Mouse (Mus musculus): ENCODE data around the gene Prm1. TPM values are rescaled to one million over a fixed set of nuclear protein-coding genes. Genes with fewer than 3 reads are reported as not detected.

Gene Prm1
- total and polyA plus RNA-seq, 3 experiments, result not detected

GRCm38 (mm10) chr16:10796034-10796433, 9.6 kb downstream of the Prm1 start, which contains the start of gene Prm2:
Prm2 (minus strand) TSS chr16:10796134.
- no peak within 1 kb of the TSS for H3K4me2 ChIP-seq (ENCODE audit: insufficient read depth, low read depth, poor library complexity, severe bottlenecking)
- H3K36me3 ChIP-seq (replicated peaks in 1 of 2; ENCODE audit: control insufficient read depth in 1 of 2, insufficient read depth in 1 of 2, low read length in 1 of 2), result no peaks in the 10 kb centered on the region
- no peak for DNase-seq (ENCODE audit: extremely low read depth)
- peaks cover 0 to 2% of the 10 kb centered on the region in 2 experiments; a peak in 1 of 4 replicates for H3K4me1 ChIP-seq (ENCODE audit: control insufficient read depth in 1 of 2, insufficient read depth in 2 of 2)
- no peak within 1 kb of the TSS for H3K4me3 ChIP-seq (replicated peaks in 1 of 3; ENCODE audit: low read depth in 2 of 3, low read length in 2 of 3, poor library complexity in 1 of 3)
- no peak within 1 kb of the TSS for H3K9ac ChIP-seq (ENCODE audit: insufficient read depth, low read depth)
- H3K79me2 ChIP-seq (replicated peaks; ENCODE audit: control insufficient read depth, extremely low read depth, insufficient read depth, poor library complexity, severe bottlenecking), result no peaks in the 10 kb centered on the region
- H3K27me3 ChIP-seq (replicated peaks), result no peaks in the 10 kb centered on the region
- dilution Hi-C loops (cut with MboI; ENCODE audit: extremely low pct_ligation_motif_present, extremely low pct_unique_long_range_greater_than_20kb, low sequenced_read_pairs), result no loop called here
- H3K27ac ChIP-seq (ENCODE audit: insufficient read depth, low read depth), result no peak within 1 kb of the TSS
- TF ChIP-seq HCFC1 (IDR thresholded peaks at IDR 0.05; ENCODE audit: low read depth, low read length) (no peak), E2F4 (IDR thresholded peaks at IDR 0.05; ENCODE audit: insufficient replicate concordance, low read depth, low read length) (no peak), MYC (IDR thresholded peaks at IDR 0.05; ENCODE audit: low read depth, low read length) (no peak), POLR2AphosphoS2 (IDR thresholded peaks at IDR 0.05; ENCODE audit: low read depth, low read length) (no peak), ZNF384 (IDR thresholded peaks at IDR 0.05; ENCODE audit: low read depth, low read length) (no peak), SMC3 (IDR thresholded peaks at IDR 0.05; ENCODE audit: low read depth, low read length) (no peak), USF1 (IDR thresholded peaks at IDR 0.05; ENCODE audit: low read depth, low read length) (no peak), CTCF (conservative IDR thresholded peaks at IDR 0.05 in 1 of 2, IDR thresholded peaks at IDR 0.05 in 1 of 2; ENCODE audit: low read depth in 2 of 2, low read length in 2 of 2) (no peak), NELFE (IDR thresholded peaks at IDR 0.05; ENCODE audit: low read depth, low read length) (no peak), MAX (IDR thresholded peaks at IDR 0.05; ENCODE audit: low read length) (no peak), MXI1 (IDR thresholded peaks at IDR 0.05; ENCODE audit: low read depth, low read length) (no peak), USF2 (conservative IDR thresholded peaks at IDR 0.05; ENCODE audit: low read depth, low read length) (no peak)
- H3K9me3 ChIP-seq (replicated peaks; ENCODE audit: low read length), result no peaks in the 10 kb centered on the region
- in situ Hi-C loops (cut with MboI; ENCODE audit: low pct_ligation_motif_present, low pct_unique_long_range_greater_than_20kb, low sequenced_read_pairs), result no loop called here

GRCm38 (mm10) chr16:10790702-10791101, 14.9 kb downstream of the Prm1 start, which contains the start of gene Prm3:
Prm3 (minus strand) TSS chr16:10790914.
- in situ Hi-C loops (cut with MboI; ENCODE audit: low pct_ligation_motif_present, low pct_unique_long_range_greater_than_20kb, low sequenced_read_pairs), result loop anchor here (5.0 kb wide), 1 partner anchor 42 kb away; no protein-coding TSS in a partner anchor

More at GRCm38 (mm10) chr16:10790702-10791101, 14.9 kb downstream of the Prm1 start, which contains the start of gene Prm3:
- TF ChIP-seq SIN3A (IDR thresholded peaks at IDR 0.05; ENCODE audit: low read length) (no peak), PAX5 (IDR thresholded peaks at IDR 0.05; ENCODE audit: low read length) (no peak), TCF12 (IDR thresholded peaks at IDR 0.05; ENCODE audit: low read depth, low read length) (no peak), MYC (IDR thresholded peaks at IDR 0.05; ENCODE audit: low read depth, low read length) (no peak), MEF2A (IDR thresholded peaks at IDR 0.05; ENCODE audit: borderline replicate concordance, low read depth, low read length) (no peak), ZKSCAN1 (IDR thresholded peaks at IDR 0.05; ENCODE audit: borderline replicate concordance, low read depth, low read length) (no peak), USF1 (IDR thresholded peaks at IDR 0.05; ENCODE audit: low read depth, low read length) (no peak), JUND (conservative IDR thresholded peaks at IDR 0.05; ENCODE audit: low read depth, low read length) (no peak), JUN (IDR thresholded peaks at IDR 0.05; ENCODE audit: insufficient read depth, low read depth, low read length) (no peak)
- no peak for DNase-seq (ENCODE audit: extremely low read depth)
- Histone ChIP-seq H3K9ac (ENCODE audit: insufficient read depth, low read depth) (no peak within 1 kb of the TSS), H3K9me3 (replicated peaks; ENCODE audit: low read length) (no peaks in the 10 kb centered on the region), H3K4me2 (ENCODE audit: insufficient read depth, low read depth, poor library complexity, severe bottlenecking) (no peak within 1 kb of the TSS), H3K79me2 (replicated peaks; ENCODE audit: control insufficient read depth, extremely low read depth, insufficient read depth, poor library complexity, severe bottlenecking) (no peaks in the 10 kb centered on the region), H3K27me3 (replicated peaks) (no peaks in the 10 kb centered on the region), H3K27ac (ENCODE audit: insufficient read depth, low read depth) (no peak within 1 kb of the TSS), H3K4me1 (ENCODE audit: control insufficient read depth in 1 of 2, insufficient read depth in 2 of 2) (peaks cover 31 to 37% of the 10 kb centered on the region in 2 experiments), H3K4me3 (replicated peaks in 1 of 3; ENCODE audit: low read depth in 2 of 3, low read length in 2 of 3, poor library complexity in 1 of 3) (no peak within 1 kb of the TSS), H3K36me3 (replicated peaks in 1 of 2; ENCODE audit: control insufficient read depth in 1 of 2, insufficient read depth in 1 of 2, low read length in 1 of 2) (no peaks in the 10 kb centered on the region)
- dilution Hi-C loops (cut with MboI; ENCODE audit: extremely low pct_ligation_motif_present, extremely low pct_unique_long_range_greater_than_20kb, low sequenced_read_pairs), result no loop called here
